Mouse (Mus musculus) left cerebral cortex, adult 2 months (tissue): ENCODE measurements at regions not wholly inside any gene's neighbourhood (a gene's known extent, or its start where the extent isn't known, plus 50 kb on each side); places are given as distances from the start of the nearest gene placed in this dataset.

ENCODE experiments used
- DNase-seq, 2 experiments: peaks; one replicate each; pipeline ENCODE4 v3.0.0; 2021 to 2022; ENCODE audit warnings: low spot score in 2 of 2, mixed read lengths in 1 of 2; ENCODE audit errors: extremely low spot score in 1 of 2
- H3K27ac ChIP-seq: fragments of 200-600 bp; 2 replicates; pipeline ENCODE4 v1.8.1; 2022
- H3K4me3 ChIP-seq: fragments of 200-600 bp; 2 replicates; pipeline ENCODE4 v1.8.1; 2022
- CTCF ChIP-seq: fragments of 200-600 bp; IDR thresholded peaks from 2 replicates; pipeline ENCODE4 v1.8.1; 2022; ENCODE audit warnings: antibody characterized with exemption, mild to moderate bottlenecking, moderate library complexity
- intact Hi-C: fragments of 180-260 bp; cut with DNase I; formaldehyde crosslinking; loops from one replicate; pipeline ENCODE4 v1.15.1; 2025

GRCm38 (mm10) chr6:84431622-84431955, 162.1 kb downstream of the Cyp26b1 start:
- intact Hi-C loops = no loop called here
- Histone ChIP-seq H3K27ac (no peak overlapping the region), H3K4me3 (no peak overlapping the region)
- no peak for TF ChIP-seq CTCF
- no peak for DNase-seq

- no peak for DNase-seq
- Histone ChIP-seq H3K4me3 (no peak overlapping the region), H3K27ac (no peak overlapping the region)
- intact Hi-C loops = no loop called here
- TF ChIP-seq CTCF = no peak
Measured at GRCm38 (mm10) chr6:84430925-84431621, 162.6 kb downstream of the Cyp26b1 start.

- Histone ChIP-seq H3K4me3 (no peak overlapping the region), H3K27ac (no peak overlapping the region)
- no peak for DNase-seq
- TF ChIP-seq CTCF = no peak
- intact Hi-C loops = no loop called here
Measured at GRCm38 (mm10) chr6:84430146-84430545, 163.6 kb downstream of the Cyp26b1 start.

- no peak for TF ChIP-seq CTCF
- Histone ChIP-seq H3K27ac (no peak overlapping the region), H3K4me3 (no peak overlapping the region)
- DNase-seq = peak; percentile 34 to 73
- intact Hi-C loops = loop anchor here (1.0 to 5.0 kb wide), 2 partner anchors 16 to 153 kb away; no protein-coding TSS in a partner anchor
Measured at GRCm38 (mm10) chr6:84429247-84429646, 164.5 kb downstream of the Cyp26b1 start.

GRCm38 (mm10) chr6:84426691-84427090, 167.0 kb downstream of the Cyp26b1 start:
- Histone ChIP-seq H3K27ac (no peak overlapping the region), H3K4me3 (no peak overlapping the region)
- no peak for TF ChIP-seq CTCF
- intact Hi-C loops = loop anchor here (5.0 kb wide), 1 partner anchor 156 kb away; no protein-coding TSS in a partner anchor
- DNase-seq = no peak

- no peak overlapping the region for H3K27ac ChIP-seq
- peak in 1 of 2 experiments; percentile 33 for DNase-seq
- TF ChIP-seq CTCF = peak; percentile 81
- intact Hi-C loops = loop anchor here (5.0 kb wide), 1 partner anchor 156 kb away; no protein-coding TSS in a partner anchor
- H3K4me3 ChIP-seq = no peak overlapping the region
Measured at GRCm38 (mm10) chr6:84425823-84426222, 167.9 kb downstream of the Cyp26b1 start.

- intact Hi-C loops = no loop called here
- DNase-seq = no peak
- TF ChIP-seq CTCF = no peak
- no peak overlapping the region for H3K27ac ChIP-seq
- no peak overlapping the region for H3K4me3 ChIP-seq
Measured at GRCm38 (mm10) chr6:84422946-84423345, 170.8 kb downstream of the Cyp26b1 start.

GRCm38 (mm10) chr6:84419691-84420090, 174.0 kb downstream of the Cyp26b1 start:
- no peak for DNase-seq
- Histone ChIP-seq H3K27ac (no peak overlapping the region), H3K4me3 (no peak overlapping the region)
- no peak for TF ChIP-seq CTCF
- intact Hi-C loops = no loop called here

- intact Hi-C loops = no loop called here
- no peak for DNase-seq
- Histone ChIP-seq H3K27ac (no peak overlapping the region), H3K4me3 (no peak overlapping the region)
- no peak for TF ChIP-seq CTCF
Measured at GRCm38 (mm10) chr6:84419281-84419680, 174.4 kb downstream of the Cyp26b1 start.

GRCm38 (mm10) chr6:84416992-84417636, 176.6 kb downstream of the Cyp26b1 start:
- intact Hi-C loops = no loop called here
- DNase-seq = no peak
- H3K4me3 ChIP-seq = no peak overlapping the region
- TF ChIP-seq CTCF = no peak
- H3K27ac ChIP-seq = no peak overlapping the region

GRCm38 (mm10) chr6:84414400-84414799, 179.3 kb downstream of the Cyp26b1 start:
- H3K27ac ChIP-seq = no peak overlapping the region
- intact Hi-C loops = no loop called here
- TF ChIP-seq CTCF = no peak
- no peak for DNase-seq
- no peak overlapping the region for H3K4me3 ChIP-seq

- intact Hi-C loops = loop anchor here (5.0 to 10.0 kb wide), 2 partner anchors 62 to 505 kb away; no protein-coding TSS in a partner anchor
- no peak for TF ChIP-seq CTCF
- Histone ChIP-seq H3K27ac (no peak overlapping the region), H3K4me3 (no peak overlapping the region)
- DNase-seq = no peak
Measured at GRCm38 (mm10) chr6:84409863-84410513, 183.7 kb downstream of the Cyp26b1 start.
